19 mouse cellular contexts compared by ENCODE assay signal in the genomic region with DNA sequence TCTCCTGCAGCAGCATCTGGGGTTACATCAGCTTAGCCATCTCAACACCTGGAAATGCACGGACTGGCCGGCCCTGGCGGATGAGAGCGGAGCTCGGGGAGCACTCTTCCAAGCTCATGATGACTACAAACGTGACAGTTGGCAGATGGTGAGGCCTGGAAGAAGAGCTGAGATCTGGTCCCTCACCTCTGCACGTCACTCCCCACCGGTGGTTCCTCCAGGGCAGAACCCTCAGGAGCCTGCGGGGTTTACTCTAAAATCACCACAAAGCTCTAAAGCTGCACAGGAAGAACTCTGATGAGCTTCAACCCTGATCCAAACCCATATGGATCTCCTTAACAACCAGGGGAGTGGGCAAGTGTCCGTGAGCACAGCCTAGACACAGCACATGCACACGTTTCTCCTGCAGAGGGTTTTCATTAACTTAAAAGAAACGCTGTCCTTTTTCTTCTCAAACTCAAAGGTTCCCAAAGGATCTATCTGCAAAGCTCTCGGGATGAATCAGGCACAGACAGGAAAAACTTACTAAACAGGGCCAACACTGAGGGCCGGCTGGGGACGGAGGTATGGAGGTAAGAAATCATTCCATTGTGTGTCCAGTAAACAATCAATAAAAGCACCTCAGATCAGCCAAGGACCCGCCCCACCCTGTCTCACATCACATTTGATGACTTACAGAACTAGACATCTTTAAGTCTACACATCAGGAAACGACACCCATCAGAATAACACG.
DNase-seq lines count a peak whose midpoint lies in the region; ATAC-seq and TF ChIP-seq lines count a peak whose summit lies in the region.
"Had no signal": no experiment of that assay in that cellular context is flagged by ENCODE, and none has a peak within 500 bp of the region (broad histone marks: within the 10 kb centered on the region; RNA-seq: fewer than 3 reads in every experiment).

No protein-coding gene starts in this region.

- no peak overlapping the region for H3K4me2 ChIP-seq in lung, embryonic 15.5 days
- no peak overlapping the region for H3K4me2 ChIP-seq in embryonic facial prominence, embryonic 14.5 days (ENCODE audit: low read depth, low read length)
- H3K4me2 ChIP-seq in neural tube, embryonic 15.5 days: no peak overlapping the region
- no peak overlapping the region for H3K4me2 ChIP-seq in forebrain, postnatal 0 days (ENCODE audit: low read depth)
- H3K4me2 ChIP-seq: forebrain, embryonic 13.5 days had no signal

- 68% methylated on average over 18 of the region's 18 CpGs for WGBS in lung, embryonic 15.5 days
- WGBS in embryonic facial prominence, embryonic 14.5 days: 45% methylated on average over 18 of the region's 18 CpGs
- WGBS in neural tube, embryonic 15.5 days: 82% methylated on average over 18 of the region's 18 CpGs
- 87% methylated on average over 18 of the region's 18 CpGs for WGBS in forebrain, postnatal 0 days

- no peak for DNase-seq in cerebellum, postnatal 4 days (ENCODE audit: low spot score in 2 of 2)
- DNase-seq in lung, postnatal 14 days: no peak
- peak; percentile 59 for DNase-seq in embryonic facial prominence, embryonic 14.5 days (ENCODE audit: low spot score)
- no peak for DNase-seq in forebrain, postnatal 0 days
- DNase-seq in gastrocnemius, postnatal 25 days: no peak
- DNase-seq: adrenal gland, adult 2 months; embryo, embryonic 11 days; gastrocnemius, postnatal 36 days; kidney, adult 18-20 months; liver, postnatal 0 days; right cerebral cortex, postnatal 4 days had no signal

- no peaks in the 10 kb centered on the region for H3K36me3 ChIP-seq in lung, embryonic 15.5 days
- no peaks in the 10 kb centered on the region for H3K36me3 ChIP-seq in embryonic facial prominence, embryonic 14.5 days (ENCODE audit: control insufficient read depth, insufficient read depth, low read length)
- H3K36me3 ChIP-seq in neural tube, embryonic 15.5 days: 0 out of 2 replicates have a peak, but pooled peaks cover 3% of the 10 kb centered on the region
- H3K36me3 ChIP-seq in forebrain, postnatal 0 days (ENCODE audit: insufficient read depth): no peaks in the 10 kb centered on the region

- no peak overlapping the region for H3K27ac ChIP-seq in lung, embryonic 15.5 days
- H3K27ac ChIP-seq in embryonic facial prominence, embryonic 14.5 days (replicated peaks; ENCODE audit: low read depth, low read length): no peak overlapping the region
- H3K27ac ChIP-seq in neural tube, embryonic 15.5 days (replicated peaks): no peak overlapping the region
- H3K27ac ChIP-seq in forebrain, postnatal 0 days (ENCODE audit: low read depth, low read length): no peak overlapping the region
- H3K27ac ChIP-seq: forebrain, embryonic 13.5 days; kidney, postnatal 0 days; midbrain, embryonic 10.5 days; stomach, postnatal 0 days had no signal

- peaks cover 8% of the 10 kb centered on the region; the same call in 1 of the 2 replicates for H3K4me1 ChIP-seq in lung, embryonic 15.5 days
- H3K4me1 ChIP-seq in embryonic facial prominence, embryonic 14.5 days (ENCODE audit: control insufficient read depth, insufficient read depth, low read length): peaks cover 9% of the 10 kb centered on the region
- H3K4me1 ChIP-seq in neural tube, embryonic 15.5 days: peaks cover 11% of the 10 kb centered on the region; the same call in 1 of the 2 replicates
- H3K4me1 ChIP-seq in forebrain, postnatal 0 days (ENCODE audit: insufficient read depth): no peaks in the 10 kb centered on the region

- no peak overlapping the region for H3K4me3 ChIP-seq in lung, embryonic 15.5 days
- H3K4me3 ChIP-seq in embryonic facial prominence, embryonic 14.5 days (ENCODE audit: low read depth, low read length): no peak overlapping the region
- no peak overlapping the region for H3K4me3 ChIP-seq in neural tube, embryonic 15.5 days (replicated peaks)
- no peak overlapping the region for H3K4me3 ChIP-seq in forebrain, postnatal 0 days (ENCODE audit: low read depth, low read length)
- H3K4me3 ChIP-seq: erythroblast, embryonic 14.5 days; forebrain, embryonic 13.5 days; midbrain, embryonic 10.5 days had no signal

- peak; percentile 9; the same call in 1 of the 2 replicates for ATAC-seq in cerebellum, adult (ENCODE audit: insufficient number of reproducible peaks, low FRiP score, low TSS enrichment)
- ATAC-seq in lung, embryonic 15.5 days (ENCODE audit: borderline replicate concordance, extremely low read depth, low FRiP score, low TSS enrichment): peak; percentile 27; the same call in 1 of the 2 replicates
- peak; percentile 73; the same call in 1 of the 2 replicates for ATAC-seq in embryonic facial prominence, embryonic 14.5 days (ENCODE audit: low read depth)
- ATAC-seq in neural tube, embryonic 15.5 days (ENCODE audit: low FRiP score): no peak; the same call in 1 of the 2 replicates
- ATAC-seq in forebrain, postnatal 0 days: no peak
- ATAC-seq: forebrain, embryonic 13.5 days; liver, postnatal 0 days had no signal

- no peak for TF ChIP-seq CTCF in forebrain, postnatal 0 days (IDR thresholded peaks at IDR 0.05; ENCODE audit: low read depth)

- H3K9me3 ChIP-seq in lung, embryonic 15.5 days: no peaks in the 10 kb centered on the region
- H3K9me3 ChIP-seq in embryonic facial prominence, embryonic 14.5 days (ENCODE audit: control insufficient read depth, low read length): no peaks in the 10 kb centered on the region
- no peaks in the 10 kb centered on the region for H3K9me3 ChIP-seq in neural tube, embryonic 15.5 days (replicated peaks)
- H3K9me3 ChIP-seq in forebrain, postnatal 0 days (ENCODE audit: low read length): no peaks in the 10 kb centered on the region
- H3K9me3 ChIP-seq: forebrain, embryonic 13.5 days; midbrain, embryonic 10.5 days had no signal

- no peak overlapping the region for H3K9ac ChIP-seq in lung, embryonic 15.5 days
- no peak overlapping the region for H3K9ac ChIP-seq in embryonic facial prominence, embryonic 14.5 days (ENCODE audit: low read depth, low read length)
- no peak overlapping the region for H3K9ac ChIP-seq in neural tube, embryonic 15.5 days (replicated peaks)
- H3K9ac ChIP-seq in forebrain, postnatal 0 days: no peak overlapping the region
- H3K9ac ChIP-seq: forebrain, embryonic 13.5 days; liver, postnatal 0 days had no signal

- H3K27me3 ChIP-seq in lung, embryonic 15.5 days: no peaks in the 10 kb centered on the region
- H3K27me3 ChIP-seq in embryonic facial prominence, embryonic 14.5 days (replicated peaks; ENCODE audit: control insufficient read depth, insufficient read depth, low read length): no peaks in the 10 kb centered on the region
- H3K27me3 ChIP-seq in neural tube, embryonic 15.5 days (replicated peaks): no peaks in the 10 kb centered on the region
- no peaks in the 10 kb centered on the region for H3K27me3 ChIP-seq in forebrain, postnatal 0 days (ENCODE audit: insufficient read depth, low read length)
- H3K27me3 ChIP-seq: forebrain, embryonic 13.5 days had no signal

Comparison
In these comparisons a context has a peak if more than half of its experiments do, and no peak if none do; other contexts are left out.
1. ATAC-seq: peak in cerebellum, adult (single experiment), lung, embryonic 15.5 days (single experiment) and embryonic facial prominence, embryonic 14.5 days (single experiment); none in neural tube, embryonic 15.5 days (single experiment) and forebrain, postnatal 0 days (single experiment).